Mouse (Mus musculus) adrenal gland, postnatal 0 days (tissue): ENCODE data around the gene Ube2g2. TPM values are rescaled to one million over a fixed set of nuclear protein-coding genes. Genes with fewer than 3 reads are reported as not detected.

Experiments
- microRNA-seq: library from miRNA; unstranded; fragments of <30 nt; microRNA quantifications from one replicate; pipeline ENCODE4, GENCODE M21; 2016; ENCODE audit warnings: borderline replicate concordance; ENCODE audit not compliant: insufficient number of aligned reads
- polyA plus RNA-seq: library from polyadenylated mRNA; unstranded; fragments of >200 nt; fragmentation: Nextera tagmentation; extraction: Ambion mirVana; gene quantifications from 2 replicates; pipeline ENCODE4 v1.2.1, GENCODE M21; 2015

Gene Ube2g2
- polyA plus RNA-seq = 46.7 and 55.5 TPM in 2 replicates

GRCm38 (mm10) chr10:77622055-77622988 lies at the start of gene Ube2g2:
Gene Ube2g2, plus strand, starts transcription at chr10:77622275.

DNA sequence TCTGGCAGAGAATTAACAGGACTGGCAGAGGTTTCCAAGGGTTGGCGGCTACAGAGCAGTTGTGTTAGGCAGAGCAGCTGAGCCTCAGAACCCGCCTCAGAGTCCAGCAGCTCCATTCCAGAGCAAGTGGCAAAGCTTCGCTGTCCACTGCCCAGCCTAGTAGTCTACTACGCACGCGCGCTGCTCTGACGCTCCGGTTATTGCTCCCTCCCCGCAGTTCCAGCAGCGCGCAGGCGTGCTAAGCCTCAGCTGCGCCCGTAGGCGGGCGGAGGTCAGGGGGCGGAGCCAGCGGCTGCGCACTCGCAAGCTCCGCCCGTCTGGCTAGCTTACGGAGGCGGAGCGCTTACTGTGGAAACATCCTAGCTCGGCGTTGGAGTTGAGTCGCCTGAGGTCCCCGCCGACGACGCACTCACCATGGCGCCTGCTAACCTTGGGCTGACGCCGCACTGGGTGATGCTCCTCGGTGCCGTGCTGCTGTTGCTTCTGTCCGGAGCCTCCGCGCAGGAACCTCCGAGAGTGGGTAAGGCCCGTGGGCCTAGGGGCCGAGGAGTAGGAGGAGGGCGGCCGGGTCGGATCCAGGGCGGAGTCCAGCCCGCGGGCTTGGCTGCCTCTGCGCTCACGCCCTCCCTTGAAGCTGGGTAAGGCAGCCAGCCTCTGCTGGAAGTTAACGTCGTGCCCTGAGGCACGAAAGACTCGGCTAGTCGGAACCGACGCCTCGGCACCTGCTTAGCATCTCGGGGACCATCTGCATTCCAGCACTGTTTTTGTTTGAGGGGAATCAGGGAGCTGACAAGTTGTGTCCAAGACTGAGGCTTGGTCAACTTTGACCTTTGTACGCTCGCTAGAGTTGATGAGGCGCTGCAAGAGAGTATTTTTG lies 40.4 kb upstream of the Ube2g2 start, which contains the start of gene Pttg1ip:
Pttg1ip (plus strand) TSS at position 313 of the 877 bp plus-strand sequence.

GRCm38 (mm10) chr10:77605908-77606826 lies 15.9 kb upstream of the Ube2g2 start, which contains the start of the genes Sumo3 and Gm49325:
Gene Sumo3, plus strand, starts transcription at chr10:77606097.
Gene Gm49325, plus strand, starts transcription at chr10:77606197.

DNA sequence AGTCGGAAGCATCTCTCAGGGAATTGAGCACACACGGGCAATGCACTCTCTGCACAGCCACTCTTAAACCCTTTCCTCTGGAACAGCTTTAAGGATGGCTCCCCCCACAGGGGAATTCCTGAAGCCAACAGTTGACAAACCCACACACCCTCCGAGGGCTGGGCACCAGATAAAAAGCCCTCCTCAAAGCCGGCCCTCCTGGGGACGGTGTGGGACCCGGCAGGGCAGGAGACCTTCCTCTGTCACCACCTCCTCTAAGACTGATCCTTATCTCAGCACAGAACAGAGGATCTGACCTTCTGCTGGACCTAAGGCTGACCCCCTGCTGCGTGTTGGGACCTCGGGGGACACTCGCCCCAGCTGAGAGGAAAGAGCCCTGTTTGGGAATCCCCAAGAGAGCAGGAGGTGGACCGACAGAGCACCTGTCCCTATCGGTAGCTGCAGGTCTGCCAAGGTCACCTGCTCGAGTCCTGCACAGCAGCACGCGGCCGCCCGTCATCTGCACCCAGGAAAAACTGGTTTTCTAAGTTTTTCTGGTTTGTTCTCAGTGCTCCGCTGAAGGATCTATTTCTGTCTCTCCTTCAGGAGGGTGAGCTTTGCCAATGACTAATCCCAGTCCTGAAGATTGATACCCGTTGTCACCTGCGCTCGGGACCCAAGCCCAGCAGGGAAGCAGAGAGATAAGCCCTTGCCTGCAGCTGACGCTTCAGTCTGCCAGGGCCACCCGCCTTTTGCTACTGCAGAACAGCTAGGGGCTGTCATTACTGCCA lies 64.0 kb downstream of the Ube2g2 start, which contains the start of gene Tspear:
Tspear (plus strand) TSS at position 675 of the 770 bp plus-strand sequence.

DNA sequence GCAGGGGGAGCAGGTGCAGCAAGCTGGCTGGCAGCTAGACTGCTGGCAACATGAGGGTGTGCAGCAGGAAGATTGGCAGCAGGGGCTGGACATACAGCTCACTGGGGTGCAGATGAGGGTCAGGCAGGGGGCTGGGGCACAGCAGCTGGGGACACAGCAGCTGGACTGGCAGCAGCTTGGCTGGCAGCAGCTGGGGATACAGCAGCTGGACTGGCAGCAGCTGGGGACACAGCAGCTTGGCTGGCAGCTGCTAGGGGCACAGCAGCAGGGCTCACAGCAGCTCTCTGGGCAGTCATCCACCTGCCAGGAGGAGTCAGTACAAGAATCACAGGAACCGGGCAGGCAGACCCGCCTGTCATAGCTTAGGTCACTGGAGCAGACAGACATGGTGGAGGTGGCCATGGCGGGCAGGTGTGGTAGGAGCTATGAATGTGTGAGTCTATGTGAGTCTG lies 68.3 kb downstream of the Ube2g2 start, which contains the start of gene Gm19402:
Gm19402 (minus strand) TSS at position 402 of the 452 bp plus-strand sequence.

Small RNA genes lying within 50 kb of the gene (microRNA-seq; reads per million reads assigned to microRNA genes)
- 11.9 reads per million, percentile 16 among the genes with 10 or more reads in this experiment for gene Mir1930

Other genes starting within 250 kb of the Ube2g2 start
- gene Adarb1, start 204.0 kb upstream of the Ube2g2 start, polyA plus RNA-seq = 5.9 and 6.1 TPM in 2 replicates
- gene Fam207a, start 106.5 kb upstream of the Ube2g2 start, polyA plus RNA-seq = 27.9 and 33.9 TPM in 2 replicates
- 3.9 and 4.6 TPM in 2 replicates for gene Itgb2, start 92.0 kb upstream of the Ube2g2 start, polyA plus RNA-seq
- gene Pttg1ip, start 40.6 kb upstream of the Ube2g2 start, polyA plus RNA-seq = 155 and 186 TPM in 2 replicates
- 224 and 242 TPM in 2 replicates for gene Sumo3, start 16.2 kb upstream of the Ube2g2 start, polyA plus RNA-seq
- gene Gm49325, start 16.1 kb upstream of the Ube2g2 start, polyA plus RNA-seq = 14.8 and 15.0 TPM in 2 replicates
- gene Tspear, start 64.3 kb downstream of the Ube2g2 start, polyA plus RNA-seq = 0.44 and 0.91 TPM in 2 replicates
- not detected in 2 replicates for gene Gm19402, start 68.5 kb downstream of the Ube2g2 start, polyA plus RNA-seq
- gene Gm9508, start 75.0 kb downstream of the Ube2g2 start, polyA plus RNA-seq = not detected in 2 replicates
- not detected in 2 replicates for gene Gm10272, start 84.4 kb downstream of the Ube2g2 start, polyA plus RNA-seq
- not detected in 2 replicates for gene Gm10024, start 89.2 kb downstream of the Ube2g2 start, polyA plus RNA-seq
- gene Gm10142, start 93.5 kb downstream of the Ube2g2 start, polyA plus RNA-seq = not detected in 2 replicates
- not detected in 2 replicates for gene Krtap12-1, start 98.3 kb downstream of the Ube2g2 start, polyA plus RNA-seq
- not detected in 2 replicates for gene Gm10100, start 104.2 kb downstream of the Ube2g2 start, polyA plus RNA-seq
- not detected in 2 replicates for gene Gm18596, start 120.4 kb downstream of the Ube2g2 start, polyA plus RNA-seq
- not detected in 2 replicates for gene Gm9736, start 129.1 kb downstream of the Ube2g2 start, polyA plus RNA-seq
- gene Gm3233, start 137.4 kb downstream of the Ube2g2 start, polyA plus RNA-seq = not detected in 2 replicates
- not detected in 2 replicates for gene Gm3238, start 149.1 kb downstream of the Ube2g2 start, polyA plus RNA-seq
- not detected in 2 replicates for gene Gm7138, start 154.7 kb downstream of the Ube2g2 start, polyA plus RNA-seq
- gene Gm3250, start 160.3 kb downstream of the Ube2g2 start, polyA plus RNA-seq = not detected in 2 replicates
- gene Gm7137, start 165.9 kb downstream of the Ube2g2 start, polyA plus RNA-seq = not detected in 2 replicates
- gene Gm9639, start 172.8 kb downstream of the Ube2g2 start, polyA plus RNA-seq = not detected in 2 replicates
- gene Gm19668, start 176.9 kb downstream of the Ube2g2 start, polyA plus RNA-seq = not detected in 2 replicates
- not detected in 2 replicates for gene Gm9507, start 189.6 kb downstream of the Ube2g2 start, polyA plus RNA-seq
- not detected in 2 replicates for gene Gm2696, start 192.4 kb downstream of the Ube2g2 start, polyA plus RNA-seq
- gene Krtap10-4, start 204.8 kb downstream of the Ube2g2 start, polyA plus RNA-seq = not detected in 2 replicates
- not detected in 2 replicates for gene Krtap10-10, start 213.7 kb downstream of the Ube2g2 start, polyA plus RNA-seq
- not detected in 2 replicates for gene Gm36176, start 224.5 kb downstream of the Ube2g2 start, polyA plus RNA-seq
- not detected in 2 replicates for gene Gm10318, start 230.6 kb downstream of the Ube2g2 start, polyA plus RNA-seq
- not detected in 2 replicates for gene Gm3285, start 239.7 kb downstream of the Ube2g2 start, polyA plus RNA-seq